Mouse (Mus musculus): ENCODE results near the gene Ahrr. TPM values are rescaled to one million over a fixed set of nuclear protein-coding genes. Genes with fewer than 3 reads are reported as not detected.

The Ahrr gene
- polyA plus RNA-seq, 1 experiment from 2014 or later, result 0.46 TPM

DNA sequence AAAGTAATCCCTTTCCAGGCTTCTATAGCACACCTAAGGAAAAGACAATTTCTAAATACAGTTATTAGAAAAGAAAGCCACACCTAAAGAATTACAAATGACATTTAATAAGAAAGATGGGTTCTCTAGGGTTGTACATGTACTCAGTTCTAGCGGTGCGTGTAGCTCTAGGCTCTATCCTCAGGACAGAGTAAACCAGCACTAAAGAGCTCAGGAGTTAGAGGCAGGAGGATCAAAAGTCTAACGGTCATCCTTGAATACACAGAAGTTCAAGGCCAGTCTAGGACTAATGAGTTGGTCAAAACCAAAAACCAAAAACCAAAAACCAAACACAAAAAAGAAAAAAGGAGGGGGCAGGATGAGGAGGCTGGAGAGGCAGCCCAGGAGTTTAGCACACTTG, 22.5 kb upstream of the Ahrr start:
- Histone ChIP-seq H3K4me1 (replicated peaks; ENCODE audit: insufficient read depth, low read length) (no peaks in the 10 kb centered on the region), H3K4me3 (replicated peaks; ENCODE audit: low read depth, low read length) (no peak overlapping the region), H3K9me3 (replicated peaks; ENCODE audit: low read length) (no peaks in the 10 kb centered on the region), H3K9ac (ENCODE audit: low read depth, low read length) (no peak overlapping the region), H3K27me3 (ENCODE audit: insufficient read depth, low read length) (no peaks in the 10 kb centered on the region), H3K36me3 (ENCODE audit: insufficient read depth, low read length) (peaks cover 16% of the 10 kb centered on the region), H3K27ac (no peak overlapping the region), H3K4me2 (ENCODE audit: low read length) (no peak overlapping the region)
- 95% methylated on average over 3 of the region's 3 CpGs for WGBS
- DNase-seq (ENCODE audit: low spot score) (no peak), ATAC-seq (replicated peaks; ENCODE audit: low FRiP score, low read depth) (no peak)
- TF ChIP-seq CTCF (IDR thresholded peaks at IDR 0.05; ENCODE audit: low read depth), result no peak

DNA sequence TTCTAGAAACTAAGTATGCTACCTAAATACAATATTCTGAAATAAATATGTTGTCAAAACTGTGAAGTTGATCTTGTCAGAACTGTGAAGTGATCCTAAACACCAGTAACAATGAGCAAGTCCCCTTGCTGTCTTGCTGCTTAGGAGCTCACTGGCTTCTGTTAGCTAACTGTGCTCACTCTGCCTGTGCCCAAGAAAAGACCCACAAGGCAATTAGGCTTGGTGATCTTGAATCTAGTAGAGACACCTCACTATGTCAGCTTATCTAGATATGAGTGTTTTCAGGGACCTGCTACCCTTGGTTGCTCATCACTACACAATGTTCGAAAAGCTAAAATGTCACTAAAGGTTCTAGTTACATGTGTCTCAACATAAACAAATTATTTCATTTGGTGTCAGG, 13.6 kb upstream of the Ahrr start:
- DNase-seq (ENCODE audit: low spot score) (no peak), ATAC-seq (replicated peaks; ENCODE audit: low FRiP score, low read depth) (no peak)
- Histone ChIP-seq H3K4me3 (replicated peaks; ENCODE audit: low read depth, low read length) (no peak overlapping the region), H3K27me3 (ENCODE audit: insufficient read depth, low read length) (no peaks in the 10 kb centered on the region), H3K36me3 (ENCODE audit: insufficient read depth, low read length) (peaks cover 49% of the 10 kb centered on the region), H3K9ac (ENCODE audit: low read depth, low read length) (no peak overlapping the region), H3K27ac (no peak overlapping the region), H3K4me2 (ENCODE audit: low read length) (no peak overlapping the region), H3K4me1 (replicated peaks; ENCODE audit: insufficient read depth, low read length) (no peaks in the 10 kb centered on the region), H3K9me3 (replicated peaks; ENCODE audit: low read length) (no peaks in the 10 kb centered on the region)
- no peak for TF ChIP-seq CTCF (IDR thresholded peaks at IDR 0.05; ENCODE audit: low read depth)
- WGBS, result 89% methylated on average over 1 of the region's 1 CpGs

DNA sequence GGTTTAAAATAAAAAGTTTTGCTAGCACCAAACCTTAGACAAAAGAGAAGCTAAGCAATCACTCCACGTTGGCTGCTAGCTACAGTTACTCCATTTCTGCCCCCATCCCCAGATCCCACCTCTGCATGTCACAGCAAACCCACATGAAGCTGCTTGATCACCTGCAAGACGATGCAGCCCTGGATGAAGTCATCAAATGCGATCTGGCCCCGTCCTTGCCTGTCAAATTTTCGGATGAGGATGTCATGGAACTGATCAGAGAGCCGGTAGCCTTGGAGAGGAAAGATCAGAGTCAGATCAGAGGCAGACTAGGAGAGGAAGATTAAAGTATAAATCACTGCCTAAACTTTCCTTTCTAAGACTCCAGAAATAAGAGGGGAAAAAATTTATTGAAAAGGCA, 13.2 kb upstream of the Ahrr start:
- DNase-seq (ENCODE audit: low spot score) (no peak), ATAC-seq (replicated peaks; ENCODE audit: low FRiP score, low read depth) (no peak)
- Histone ChIP-seq H3K4me3 (replicated peaks; ENCODE audit: low read depth, low read length) (no peak overlapping the region), H3K4me2 (ENCODE audit: low read length) (no peak overlapping the region), H3K27ac (no peak overlapping the region), H3K36me3 (ENCODE audit: insufficient read depth, low read length) (peaks cover 45% of the 10 kb centered on the region), H3K9me3 (replicated peaks; ENCODE audit: low read length) (no peaks in the 10 kb centered on the region), H3K27me3 (ENCODE audit: insufficient read depth, low read length) (no peaks in the 10 kb centered on the region), H3K9ac (ENCODE audit: low read depth, low read length) (no peak overlapping the region), H3K4me1 (replicated peaks; ENCODE audit: insufficient read depth, low read length) (no peaks in the 10 kb centered on the region)
- no peak for TF ChIP-seq CTCF (IDR thresholded peaks at IDR 0.05; ENCODE audit: low read depth)
- WGBS, result 90% methylated on average over 6 of the region's 6 CpGs

DNA sequence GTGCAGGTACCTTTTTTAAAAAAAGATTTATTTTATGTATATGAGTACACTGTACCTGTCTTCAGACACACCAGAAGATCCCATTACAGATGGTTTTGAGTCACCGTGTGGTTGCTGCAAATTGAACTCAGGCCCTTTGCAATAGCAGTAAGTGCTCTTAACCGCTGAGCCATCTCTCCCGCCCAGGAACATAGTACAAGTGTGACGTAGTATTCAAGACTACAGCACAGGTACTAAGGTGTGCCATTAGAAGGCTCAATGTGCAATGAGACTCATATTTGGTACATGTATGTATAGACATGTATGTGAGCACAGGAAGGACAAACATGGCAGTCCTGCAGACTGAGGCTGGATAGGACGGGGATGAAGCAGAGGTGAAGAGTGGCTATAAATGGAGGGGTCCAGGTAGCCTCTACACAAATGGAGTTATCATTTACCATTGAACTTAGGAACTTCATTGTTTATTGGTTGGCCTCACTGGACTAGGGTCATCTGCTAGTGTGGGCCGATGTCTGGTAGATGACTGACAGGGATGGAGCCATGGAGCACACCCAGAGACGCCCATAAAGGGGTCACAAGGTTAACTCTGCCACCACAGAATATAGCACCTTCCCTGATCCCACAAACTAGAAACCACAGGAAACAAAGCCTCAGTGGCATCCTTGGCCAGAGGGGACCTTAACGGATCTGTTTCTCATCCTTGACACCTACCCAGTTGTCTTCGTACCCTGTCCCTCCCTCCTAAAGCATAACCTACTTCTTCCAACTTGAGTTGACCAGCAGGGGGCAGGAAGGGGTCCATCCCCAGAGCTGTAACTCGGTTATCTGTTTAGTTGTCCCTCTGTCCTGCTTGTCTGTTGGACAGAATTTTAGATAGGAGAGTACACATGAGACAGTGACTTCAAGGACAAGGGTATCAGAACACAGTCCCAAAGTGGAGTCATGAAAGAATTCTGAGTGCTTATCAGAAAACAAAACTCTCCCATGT, 10.2 kb upstream of the Ahrr start:
- TF ChIP-seq CTCF (IDR thresholded peaks at IDR 0.05; ENCODE audit: low read depth), result peak; percentile 49; the same call in 1 of the 2 replicates
- no peak for ATAC-seq (replicated peaks; ENCODE audit: low FRiP score, low read depth)
- no peak for DNase-seq (ENCODE audit: low spot score)

DNA sequence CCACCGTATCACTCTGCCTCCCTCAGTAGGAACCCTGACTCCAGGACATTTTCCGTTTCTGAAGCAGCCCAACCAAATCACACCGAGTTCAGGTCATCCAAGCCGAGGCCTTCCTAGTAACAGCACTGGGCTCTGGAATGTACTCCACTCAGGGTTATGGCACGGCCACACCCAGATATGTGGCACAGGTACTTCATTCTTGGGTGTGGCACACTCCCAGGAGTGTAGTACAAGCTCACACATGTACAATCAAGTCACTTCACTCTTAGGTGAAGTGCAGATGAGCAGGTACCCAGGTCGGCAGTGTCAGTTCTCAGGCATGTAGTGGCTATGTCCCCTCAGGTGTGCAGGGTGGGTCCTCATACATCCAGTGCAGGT, 9.5 kb upstream of the Ahrr start:
- Histone ChIP-seq H3K4me2 (ENCODE audit: low read length) (no peak overlapping the region), H3K36me3 (ENCODE audit: insufficient read depth, low read length) (peaks cover 34% of the 10 kb centered on the region), H3K4me1 (replicated peaks; ENCODE audit: insufficient read depth, low read length) (no peaks in the 10 kb centered on the region), H3K4me3 (replicated peaks; ENCODE audit: low read depth, low read length) (no peak overlapping the region), H3K27ac (no peak overlapping the region), H3K9ac (ENCODE audit: low read depth, low read length) (no peak overlapping the region), H3K27me3 (ENCODE audit: insufficient read depth, low read length) (no peaks in the 10 kb centered on the region), H3K9me3 (replicated peaks; ENCODE audit: low read length) (no peaks in the 10 kb centered on the region)
- 67% methylated on average over 6 of the region's 6 CpGs for WGBS
- TF ChIP-seq CTCF (IDR thresholded peaks at IDR 0.05; ENCODE audit: low read depth), result no peak
- no peak for DNase-seq (ENCODE audit: low spot score)
- ATAC-seq (replicated peaks; ENCODE audit: low FRiP score, low read depth), result 0 out of 2 replicates have a peak, but pooled peaks have one; percentile 40

More for the DNA sequence above, 10.2 kb upstream of the Ahrr start:
- Histone ChIP-seq H3K4me3 (replicated peaks; ENCODE audit: low read depth, low read length) (no peak overlapping the region), H3K36me3 (ENCODE audit: insufficient read depth, low read length) (peaks cover 36% of the 10 kb centered on the region), H3K9me3 (replicated peaks; ENCODE audit: low read length) (no peaks in the 10 kb centered on the region), H3K4me1 (replicated peaks; ENCODE audit: insufficient read depth, low read length) (no peaks in the 10 kb centered on the region), H3K27ac (no peak overlapping the region), H3K4me2 (ENCODE audit: low read length) (no peak overlapping the region), H3K27me3 (ENCODE audit: insufficient read depth, low read length) (no peaks in the 10 kb centered on the region), H3K9ac (ENCODE audit: low read depth, low read length) (no peak overlapping the region)
- WGBS, result 82% methylated on average over 10 of the region's 10 CpGs

- peak; percentile 97 for TF ChIP-seq CTCF (IDR thresholded peaks at IDR 0.05; ENCODE audit: low read depth)
- Histone ChIP-seq H3K27ac (no peak overlapping the region), H3K9me3 (replicated peaks; ENCODE audit: low read length) (no peaks in the 10 kb centered on the region), H3K27me3 (ENCODE audit: insufficient read depth, low read length) (no peaks in the 10 kb centered on the region), H3K36me3 (ENCODE audit: insufficient read depth, low read length) (peaks cover 29% of the 10 kb centered on the region), H3K4me3 (replicated peaks; ENCODE audit: low read depth, low read length) (no peak overlapping the region), H3K9ac (ENCODE audit: low read depth, low read length) (no peak overlapping the region), H3K4me2 (ENCODE audit: low read length) (no peak overlapping the region), H3K4me1 (replicated peaks; ENCODE audit: insufficient read depth, low read length) (no peaks in the 10 kb centered on the region)
- peak; percentile 87 for DNase-seq (ENCODE audit: low spot score)
- WGBS, result 42% methylated on average over 4 of the region's 4 CpGs
- peak; percentile 73 for ATAC-seq (replicated peaks; ENCODE audit: low FRiP score, low read depth)
Measured at GRCm38 (mm10) chr13:74300925-74301606, 8.9 kb upstream of the Ahrr start.

All from kidney, postnatal 0 days (tissue).